ENCODE assay signal across 24 mouse cellular contexts in genomic region chr7:126449991-126450390, GRCm38 (mm10). TPM values are rescaled to one million over a fixed set of nuclear protein-coding genes. Genes with fewer than 3 reads are reported as not detected.
DNase-seq lines count a peak whose midpoint lies in the region; TF ChIP-seq lines count a peak whose summit lies in the region.
"Had no signal": no experiment of that assay in that cellular context is flagged by ENCODE, and none has a peak within 500 bp of the region (broad histone marks: within the 10 kb centered on the region; RNA-seq: fewer than 3 reads in every experiment).

No protein-coding gene starts in this region.

- H3K27me3 ChIP-seq in E14TG2a.4 (ENCODE audit: insufficient read depth, low read length), result no peaks in the 10 kb centered on the region; the same call in 1 of the 2 replicates
- H3K27me3 ChIP-seq: CH12.LX; embryonic facial prominence, embryonic 13.5 days; embryonic facial prominence, embryonic 15.5 days; forebrain, embryonic 12.5 days had no signal

- H3K4me1 ChIP-seq in E14TG2a.4 (replicated peaks; ENCODE audit: low read depth, low read length), result peaks cover 38% of the 10 kb centered on the region
- H3K4me1 ChIP-seq: embryonic facial prominence, embryonic 13.5 days; embryonic facial prominence, embryonic 15.5 days; forebrain, embryonic 10.5 days; forebrain, embryonic 12.5 days had no signal

- no peak for TF ChIP-seq CTCF in gastrocnemius, adult 2 months (IDR thresholded peaks at IDR 0.05)
- no peak for TF ChIP-seq CTCF in E14TG2a.4 (conservative IDR thresholded peaks at IDR 0.05; ENCODE audit: low read length)

- peak; percentile 49 for DNase-seq in gastrocnemius, adult 2 months
- no peak for DNase-seq in gastrocnemius, postnatal 14 days
- DNase-seq in kidney, postnatal 10 days, result peak; percentile 7
- no peak for DNase-seq in kidney, adult 11 months
- DNase-seq in right cerebral cortex, adult 2 months (ENCODE audit: low spot score in 2 of 2), result no peak
- DNase-seq: adrenal gland, adult 2 months; adrenal gland, postnatal 10 days; adrenal gland, postnatal 25 days; B cell, adult 2 months; cerebellum, adult 11 months; cerebellum, adult 18-20 months; cerebellum, adult 8-10 months; cerebellum, adult 9-11 months; cerebellum, postnatal 14 days; cerebellum, postnatal 36 days; embryo, embryonic 11 days had no signal

- H3K36me3 ChIP-seq in E14TG2a.4 (ENCODE audit: insufficient read depth, low read length), result peaks cover 20% of the 10 kb centered on the region

- intact Hi-C loops in gastrocnemius, adult 2 months (cut with DNase I), result no loop called here
- intact Hi-C loops in gastrocnemius, postnatal 14 days (cut with DNase I; ENCODE audit: low total_unique reads), result no loop called here

- peak overlapping the region; percentile 67 for H3K27ac ChIP-seq in gastrocnemius, adult 2 months
- H3K27ac ChIP-seq: embryonic facial prominence, embryonic 13.5 days; embryonic facial prominence, embryonic 15.5 days; forebrain, embryonic 10.5 days; forebrain, embryonic 12.5 days had no signal

- H3K9me3 ChIP-seq in E14TG2a.4 (ENCODE audit: low read length), result no peaks in the 10 kb centered on the region
- H3K9me3 ChIP-seq: embryonic facial prominence, embryonic 13.5 days; embryonic facial prominence, embryonic 15.5 days; forebrain, embryonic 10.5 days; forebrain, embryonic 12.5 days had no signal

- H3K4me3 ChIP-seq in gastrocnemius, adult 2 months, result peak overlapping the region; percentile 86
- H3K4me3 ChIP-seq in E14TG2a.4 (replicated peaks; ENCODE audit: low read length), result peak overlapping the region; percentile 35
- H3K4me3 ChIP-seq: embryonic facial prominence, embryonic 13.5 days; embryonic facial prominence, embryonic 15.5 days; erythroblast, embryonic 14.5 days; forebrain, embryonic 10.5 days; forebrain, embryonic 12.5 days had no signal

RNA-seq across cellular contexts. Expression of gene Atp2a1, which starts 12.9 kb away (rescaled TPM):
- over 10,000 TPM; 21,521 to 26,495 TPM for total RNA-seq in gastrocnemius, adult 2 months (2021)
- over 10,000 TPM; 16,285 to 17,681 TPM for total RNA-seq in gastrocnemius, postnatal 14 days (2021)
- total RNA-seq: adrenal gland, adult 2 months; adrenal gland, postnatal 25 days had no signal

RNA-seq across cellular contexts. Expression of gene Rabep2, which starts 21.4 kb away (rescaled TPM):
- total RNA-seq in gastrocnemius, adult 2 months (2021), result 10 to 100 TPM; 14.0 to 14.9 TPM
- 10 to 100 TPM; 12.1 to 12.7 TPM for total RNA-seq in gastrocnemius, postnatal 14 days (2021)

RNA-seq across cellular contexts. Expression of gene Sh2b1, which starts 25.2 kb away (rescaled TPM):
- total RNA-seq in gastrocnemius, adult 2 months (2021), result 10 to 100 TPM; 43.0 to 48.1 TPM
- 10 to 100 TPM; 47.1 to 47.6 TPM for total RNA-seq in gastrocnemius, postnatal 14 days (2021)

RNA-seq across cellular contexts. Expression of gene Cd19, which starts 35.3 kb away (rescaled TPM):
- not detected for total RNA-seq in gastrocnemius, adult 2 months (2021)
- total RNA-seq in gastrocnemius, postnatal 14 days (2021), result under 1 TPM in 1 of 2 experiments, not detected in 1; 0.08 TPM
- total RNA-seq: MEL had no signal

RNA-seq across cellular contexts. Expression of gene Tufm, which starts 37.2 kb away (rescaled TPM):
- total RNA-seq in gastrocnemius, adult 2 months (2021), result 100 to 1,000 TPM; 111 to 141 TPM
- 100 to 1,000 TPM; 117 to 146 TPM for total RNA-seq in gastrocnemius, postnatal 14 days (2021)

Comparison
In these comparisons a context has a peak if more than half of its experiments do, and no peak if none do; other contexts are left out.
1. DNase-seq: peak in gastrocnemius, adult 2 months (single experiment) and kidney, postnatal 10 days (single experiment); none in gastrocnemius, postnatal 14 days (single experiment), kidney, adult 11 months (single experiment) and right cerebral cortex, adult 2 months (0 of 2).